Mouse (Mus musculus) C2C12 (cell line): ENCODE results near the gene Csdc2.

Experiments
- CEBPB ChIP-seq: IDR thresholded peaks from one replicate; pipeline ENCODE4 v1.6.1; 2011; ENCODE audit warnings: low read depth, mild to moderate bottlenecking, control low read depth, moderate library complexity
- CTCF ChIP-seq: IDR thresholded peaks from one replicate; pipeline ENCODE4 v1.5.1; 2011; ENCODE audit not compliant: control insufficient read depth, insufficient read depth, insufficient read length
- MAX ChIP-seq: IDR thresholded peaks from one replicate; pipeline ENCODE4 v1.6.1; 2011; ENCODE audit warnings: mild to moderate bottlenecking, control low read depth
- MYOG ChIP-seq: IDR thresholded peaks from one replicate; pipeline ENCODE4 v1.6.1; 2011; ENCODE audit not compliant: control insufficient read depth, insufficient read length; ENCODE audit errors: extremely low read depth
- USF1 ChIP-seq: IDR thresholded peaks from one replicate; pipeline ENCODE4 v1.6.1; 2011; ENCODE audit warnings: low read depth, mild to moderate bottlenecking, control low read depth, moderate library complexity

DNA sequence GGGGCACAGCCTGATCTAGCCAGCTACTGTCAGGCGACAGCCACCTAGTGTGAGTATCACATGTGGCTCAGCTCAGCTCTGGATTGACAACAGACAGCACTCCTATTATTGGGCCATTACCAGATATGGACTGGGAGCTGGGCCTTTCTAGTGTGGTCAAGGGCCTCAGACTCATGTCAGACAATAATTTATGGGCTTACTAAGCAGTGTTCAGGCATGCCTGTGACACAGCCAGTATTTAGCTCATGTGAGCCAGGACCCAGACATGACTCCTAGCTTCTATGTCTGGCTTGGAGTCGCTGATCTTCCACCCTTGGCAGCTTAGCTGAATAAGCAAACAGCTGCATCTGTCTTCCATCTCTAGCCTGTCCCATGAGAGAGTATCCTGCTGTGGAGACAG lies 24.1 kb upstream of the Csdc2 start:
- no peak for TF ChIP-seq MAX
- TF ChIP-seq CTCF: no peak
- no peak for TF ChIP-seq USF1
- no peak for TF ChIP-seq CEBPB
- no peak for TF ChIP-seq MYOG
